Mouse (Mus musculus) urinary bladder, postnatal 0 days (tissue): ENCODE results near the gene Gsc2. TPM values are rescaled to one million over a fixed set of nuclear protein-coding genes. Genes with fewer than 3 reads are reported as not detected.

Experiments used
- polyA plus RNA-seq: library from polyadenylated mRNA; unstranded; fragments of >200 nt; fragmentation: Nextera tagmentation; extraction: Ambion mirVana; gene quantifications from 2 replicates; pipeline ENCODE4 v1.2.1, GENCODE M21; 2015

The Gsc2 gene
- polyA plus RNA-seq = not detected in 2 replicates

GRCm38 (mm10) chr16:17914307-17915249, at the start of gene Gsc2:
TSS of gene Gsc2 (minus strand) at chr16:17915059.

GRCm38 (mm10) chr16:17928087-17928580, 13.3 kb upstream of the Gsc2 start, which contains the start of gene Slc25a1:
TSS of gene Slc25a1 (minus strand) at chr16:17928219.

GRCm38 (mm10) chr16:17911052-17911595, 3.7 kb downstream of the Gsc2 start, which contains the start of gene Ess2:
TSS of gene Ess2 (minus strand) at chr16:17911348.

DNA sequence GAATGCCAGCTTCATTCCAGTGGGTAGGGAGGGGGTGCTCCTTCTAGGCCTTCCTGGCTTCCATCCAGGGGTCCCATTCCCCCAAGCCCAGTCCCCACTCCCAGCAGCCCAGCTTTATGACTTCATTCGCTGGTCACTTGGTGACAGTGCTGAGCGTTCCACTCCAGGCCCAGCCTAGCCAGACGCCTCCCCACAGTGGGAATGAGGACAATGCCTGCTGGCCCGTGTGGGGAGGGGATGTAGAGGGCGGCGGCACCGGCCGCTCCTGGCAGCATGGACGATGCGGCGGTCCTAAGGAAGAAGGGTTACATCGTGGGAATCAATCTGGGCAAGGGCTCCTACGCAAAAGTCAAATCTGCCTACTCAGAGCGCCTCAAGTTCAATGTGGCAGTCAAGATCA, 16.4 kb downstream of the Gsc2 start, which contains the start of the genes Dgcr2 and Tssk2:
Gene Dgcr2 (minus strand): TSS at position 101 of the 400 bp plus-strand sequence.
Gene Tssk2 (plus strand): TSS at position 176 of the 400 bp plus-strand sequence.

DNA sequence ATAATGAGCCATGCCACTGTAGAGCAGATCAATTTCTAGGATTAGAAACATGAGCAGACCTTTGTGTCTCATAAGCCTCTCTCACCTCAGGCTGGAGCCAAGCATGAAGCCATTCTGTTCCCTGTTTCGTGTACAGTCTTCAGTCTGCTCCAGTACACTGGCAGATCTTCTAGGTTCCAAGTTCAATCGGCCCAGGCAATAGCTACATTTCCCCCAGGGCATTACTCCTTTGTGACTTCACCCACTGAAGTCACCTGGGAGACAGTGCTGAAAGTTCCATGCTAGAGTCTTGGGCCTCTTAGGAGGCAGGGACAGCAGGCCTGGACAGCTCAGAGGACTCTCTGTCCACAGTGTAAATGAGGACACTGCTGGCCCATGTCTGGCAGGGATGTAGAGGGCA, 20.9 kb downstream of the Gsc2 start, which contains the start of gene Tssk1:
Gene Tssk1 (plus strand): TSS at position 301 of the 400 bp plus-strand sequence.

DNA sequence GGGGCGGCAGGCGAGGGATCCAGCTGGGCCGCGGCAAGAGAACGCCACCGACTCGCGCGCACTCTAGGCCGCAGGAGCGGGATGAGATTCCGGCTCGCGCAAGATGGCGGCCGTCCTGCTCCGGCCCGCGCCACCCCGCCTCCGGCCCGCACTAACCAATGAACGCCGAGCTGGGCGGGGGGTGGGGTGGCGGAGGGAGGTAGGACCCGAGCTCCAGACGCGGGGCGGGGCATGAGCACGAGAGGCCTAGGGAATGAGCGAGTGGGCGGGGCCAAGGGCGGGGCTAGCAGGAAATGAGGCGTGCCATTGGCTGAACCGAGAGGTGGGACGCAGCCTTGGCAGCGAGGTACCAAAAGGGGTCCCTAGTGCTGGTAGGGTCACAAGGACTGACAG, 23.3 kb downstream of the Gsc2 start, which contains the start of gene Gm20518:
Gene Gm20518 (minus strand): TSS at position 105 of the 393 bp plus-strand sequence.

Other genes with a start within 250 kb of the Gsc2 start
- 31.4 and 35.8 TPM in 2 replicates for gene Med15, start 182.2 kb downstream of the Gsc2 start, polyA plus RNA-seq
- 28.1 and 30.7 TPM in 2 replicates for gene Klhl22, start 155.4 kb downstream of the Gsc2 start, polyA plus RNA-seq
- 9.4 and 11.1 TPM in 2 replicates for gene Scarf2, start 117.8 kb downstream of the Gsc2 start, polyA plus RNA-seq
- gene B830017H08Rik, start 81.9 kb downstream of the Gsc2 start, polyA plus RNA-seq = not detected in 2 replicates
- 0.59 and 1.1 TPM in 2 replicates for gene Car15, start 76.7 kb downstream of the Gsc2 start, polyA plus RNA-seq
- gene Gm20518, start 23.4 kb downstream of the Gsc2 start, polyA plus RNA-seq = 0.08 TPM in 1 of 2 replicates, not detected in the other
- 0.04 TPM in 1 of 2 replicates, not detected in the other for gene Tssk1, start 20.8 kb downstream of the Gsc2 start, polyA plus RNA-seq
- gene Dgcr2, start 16.5 kb downstream of the Gsc2 start, polyA plus RNA-seq = 35.8 and 36.9 TPM in 2 replicates
- gene Tssk2, start 16.4 kb downstream of the Gsc2 start, polyA plus RNA-seq = not detected in 2 replicates
- gene Ess2, start 3.7 kb downstream of the Gsc2 start, polyA plus RNA-seq = 19.0 and 19.6 TPM in 2 replicates
- 81.9 and 102 TPM in 2 replicates for gene Slc25a1, start 13.2 kb upstream of the Gsc2 start, polyA plus RNA-seq
- not detected in 2 replicates for gene Vpreb2, start 65.4 kb upstream of the Gsc2 start, polyA plus RNA-seq
- 253 and 287 TPM in 2 replicates for gene Dgcr6, start 137.8 kb upstream of the Gsc2 start, polyA plus RNA-seq
- 15.0 and 19.2 TPM in 2 replicates for gene Prodh, start 175.1 kb upstream of the Gsc2 start, polyA plus RNA-seq
- 13.5 and 16.2 TPM in 2 replicates for gene Rtn4r, start 212.6 kb upstream of the Gsc2 start, polyA plus RNA-seq